Mouse (Mus musculus) neural tube, embryonic 14.5 days (tissue): ENCODE measurements at regions not wholly inside any gene's neighbourhood (a gene's known extent, or its start where the extent isn't known, plus 50 kb on each side); places are given as distances from the start of the nearest gene placed in this dataset.
"Not testable (repeated sequence)": the region's sequence is repeated elsewhere in the genome, so short reads cannot be mapped to it uniquely, and the experiment has no call there.

Source experiments
- ATAC-seq: fragments of 200-750 bp; cut with Nextera tagmentation; 2 replicates; pipeline ENCODE4 v1.8.0; 2017; ENCODE audit warnings: low read depth, mild to moderate bottlenecking, moderate TSS enrichment, moderate library complexity
- H3K27ac ChIP-seq: fragments of 300-500 bp; sonication (generic); 2 replicates; pipeline ENCODE4 v1.5.1; 2014; ENCODE audit warnings: low read depth, mild to moderate bottlenecking, control low read depth, low read length, moderate library complexity, mixed read lengths
- H3K27me3 ChIP-seq: fragments of 300-500 bp; sonication (generic); 2 replicates; pipeline ENCODE4 v1.6.1; 2014; ENCODE audit warnings: low read length; ENCODE audit not compliant: control insufficient read depth, insufficient read depth
- H3K36me3 ChIP-seq: fragments of 300-500 bp; sonication (generic); 2 replicates; pipeline ENCODE4 v1.6.1; 2014; ENCODE audit warnings: low read length, mixed read lengths; ENCODE audit not compliant: control insufficient read depth, insufficient read depth
- H3K4me1 ChIP-seq: fragments of 300-500 bp; sonication (generic); 2 replicates; pipeline ENCODE4 v1.6.1; 2014; ENCODE audit warnings: low read length; ENCODE audit not compliant: control insufficient read depth, insufficient read depth
- H3K4me2 ChIP-seq: fragments of 300-500 bp; sonication (generic); 2 replicates; pipeline ENCODE4 v1.6.1; 2014; ENCODE audit warnings: mild to moderate bottlenecking, low read depth, low read length, control low read depth
- H3K4me3 ChIP-seq: fragments of 300-500 bp; sonication (generic); 2 replicates; pipeline ENCODE4 v1.5.1; 2014; ENCODE audit warnings: low read depth, low read length, control low read depth, mixed read lengths
- H3K9ac ChIP-seq: fragments of 300-500 bp; sonication (generic); replicated peaks from 2 replicates; pipeline ENCODE4 v1.6.1; 2014; ENCODE audit warnings: low read depth, mild to moderate bottlenecking, control low read depth, low read length, mixed read lengths
- H3K9me3 ChIP-seq: fragments of 300-500 bp; sonication (generic); 2 replicates; pipeline ENCODE4 v1.6.1; 2016; ENCODE audit warnings: low read length; ENCODE audit not compliant: control insufficient read depth
- WGBS: fragments of 180-500 bp; shearing (Covaris S2); extraction: QIAGEN DNeasy Blood & Tissue Kit; methylation state at CpG from one replicate; pipeline ENCODE4 v1.1.7; 2014; 5-methylcytosine and 5-hydroxymethylcytosine counted together

- Histone ChIP-seq H3K27me3 (no peaks in the 10 kb centered on the region), H3K9me3 (no peaks in the 10 kb centered on the region), H3K9ac (no peak overlapping the region), H3K4me2 (no peak overlapping the region), H3K27ac (no peak overlapping the region), H3K4me1 (no peaks in the 10 kb centered on the region), H3K36me3 (no peaks in the 10 kb centered on the region), H3K4me3 (no peak overlapping the region)
- no peak for ATAC-seq
- 86% methylated on average over 3 of the region's 3 CpGs for WGBS
Measured at GRCm38 (mm10) chr11:7705312-7705764, 491.6 kb upstream of the Igfbp3 start.

- no peaks in the 10 kb centered on the region for H3K9me3 ChIP-seq
- no peaks in the 10 kb centered on the region for H3K27me3 ChIP-seq
- H3K36me3 ChIP-seq = no peaks in the 10 kb centered on the region
- WGBS = 95% methylated on average over 1 of the region's 1 CpGs
- no peak overlapping the region for H3K27ac ChIP-seq
- H3K4me1 ChIP-seq = no peaks in the 10 kb centered on the region
- no peak overlapping the region for H3K4me3 ChIP-seq
- ATAC-seq = no peak
- H3K4me2 ChIP-seq = no peak overlapping the region
- no peak overlapping the region for H3K9ac ChIP-seq
Measured at GRCm38 (mm10) chr11:7697591-7697990, 483.9 kb upstream of the Igfbp3 start.

- not testable (repeated sequence) for H3K9me3 ChIP-seq, H3K4me3 ChIP-seq, H3K9ac ChIP-seq, H3K4me2 ChIP-seq, H3K27me3 ChIP-seq, H3K27ac ChIP-seq, H3K4me1 ChIP-seq, ATAC-seq, H3K36me3 ChIP-seq
- WGBS = 58% methylated on average over 3 of the region's 3 CpGs
Measured at GRCm38 (mm10) chr11:7689701-7690100, 476.0 kb upstream of the Igfbp3 start.

- Histone ChIP-seq H3K9me3 (no peaks in the 10 kb centered on the region), H3K27ac (no peak overlapping the region), H3K9ac (no peak overlapping the region), H3K27me3 (no peaks in the 10 kb centered on the region), H3K4me3 (no peak overlapping the region), H3K4me1 (no peaks in the 10 kb centered on the region), H3K36me3 (no peaks in the 10 kb centered on the region), H3K4me2 (no peak overlapping the region)
- no peak for ATAC-seq
Measured at GRCm38 (mm10) chr11:7672821-7673220, 459.1 kb upstream of the Igfbp3 start.

- H3K4me2 ChIP-seq = no peak overlapping the region
- no peak overlapping the region for H3K27ac ChIP-seq
- H3K9ac ChIP-seq = no peak overlapping the region
- no peaks in the 10 kb centered on the region for H3K9me3 ChIP-seq
- H3K36me3 ChIP-seq = no peaks in the 10 kb centered on the region
- no peak overlapping the region for H3K4me3 ChIP-seq
- ATAC-seq = peak; percentile 54; the same call in 1 of the 2 replicates
- no peaks in the 10 kb centered on the region for H3K27me3 ChIP-seq
- no peaks in the 10 kb centered on the region for H3K4me1 ChIP-seq
Measured at GRCm38 (mm10) chr11:7630637-7631036, 416.9 kb upstream of the Igfbp3 start.

GRCm38 (mm10) chr11:7625256-7625655, 411.5 kb upstream of the Igfbp3 start:
- H3K4me1 ChIP-seq = no peaks in the 10 kb centered on the region
- no peaks in the 10 kb centered on the region for H3K27me3 ChIP-seq
- H3K27ac ChIP-seq = no peak overlapping the region
- H3K4me3 ChIP-seq = no peak overlapping the region
- ATAC-seq = no peak
- no peak overlapping the region for H3K4me2 ChIP-seq
- no peak overlapping the region for H3K9ac ChIP-seq
- no peaks in the 10 kb centered on the region for H3K36me3 ChIP-seq
- 77% methylated on average over 3 of the region's 3 CpGs for WGBS
- no peaks in the 10 kb centered on the region for H3K9me3 ChIP-seq

GRCm38 (mm10) chr11:7620320-7620719, 406.6 kb upstream of the Igfbp3 start:
- H3K4me1 ChIP-seq = no peaks in the 10 kb centered on the region
- H3K4me3 ChIP-seq = no peak overlapping the region
- H3K9me3 ChIP-seq = no peaks in the 10 kb centered on the region
- no peak overlapping the region for H3K27ac ChIP-seq
- ATAC-seq = no peak
- no peaks in the 10 kb centered on the region for H3K27me3 ChIP-seq
- H3K4me2 ChIP-seq = no peak overlapping the region
- no peak overlapping the region for H3K9ac ChIP-seq
- no peaks in the 10 kb centered on the region for H3K36me3 ChIP-seq
- WGBS = 74% methylated on average over 6 of the region's 6 CpGs

GRCm38 (mm10) chr11:7610752-7611151, 397.0 kb upstream of the Igfbp3 start:
- H3K27me3 ChIP-seq = no peaks in the 10 kb centered on the region
- 87% methylated on average over 2 of the region's 2 CpGs for WGBS
- no peaks in the 10 kb centered on the region for H3K4me1 ChIP-seq
- no peaks in the 10 kb centered on the region for H3K9me3 ChIP-seq
- no peak overlapping the region for H3K4me2 ChIP-seq
- ATAC-seq = no peak
- H3K36me3 ChIP-seq = no peaks in the 10 kb centered on the region
- no peak overlapping the region for H3K9ac ChIP-seq
- no peak overlapping the region for H3K4me3 ChIP-seq
- H3K27ac ChIP-seq = no peak overlapping the region

- Histone ChIP-seq H3K4me3 (no peak overlapping the region), H3K4me1 (no peaks in the 10 kb centered on the region), H3K9ac (no peak overlapping the region), H3K36me3 (no peaks in the 10 kb centered on the region), H3K9me3 (no peaks in the 10 kb centered on the region), H3K4me2 (no peak overlapping the region), H3K27ac (no peak overlapping the region), H3K27me3 (no peaks in the 10 kb centered on the region)
- ATAC-seq = no peak
Measured at GRCm38 (mm10) chr11:7609921-7610320, 396.2 kb upstream of the Igfbp3 start.

GRCm38 (mm10) chr11:7606652-7607051, 392.9 kb upstream of the Igfbp3 start:
- Histone ChIP-seq H3K4me3 (no peak overlapping the region), H3K9me3 (no peaks in the 10 kb centered on the region), H3K27me3 (no peaks in the 10 kb centered on the region), H3K36me3 (no peaks in the 10 kb centered on the region), H3K4me2 (no peak overlapping the region), H3K9ac (no peak overlapping the region), H3K27ac (no peak overlapping the region), H3K4me1 (no peaks in the 10 kb centered on the region)
- ATAC-seq = no peak
- 88% methylated on average over 7 of the region's 7 CpGs for WGBS
